In genomic region chr2:152452101-152452781, GRCm38 (mm10) we compare ENCODE assay signal across 20 mouse cellular contexts. TPM values are rescaled to one million over a fixed set of nuclear protein-coding genes. Genes with fewer than 3 reads are reported as not detected.
DNase-seq lines count a peak whose midpoint lies in the region; ATAC-seq lines count a peak whose summit lies in the region.
"Had no signal": no experiment of that assay in that cellular context is flagged by ENCODE, and none has a peak within 500 bp of the region (broad histone marks: within the 10 kb centered on the region; RNA-seq: fewer than 3 reads in every experiment).

No protein-coding gene starts in this region.

- H3K4me3 ChIP-seq in forebrain, embryonic 15.5 days, result no peak overlapping the region
- no peak overlapping the region for H3K4me3 ChIP-seq in forebrain, embryonic 10.5 days
- no peak overlapping the region for H3K4me3 ChIP-seq in kidney, embryonic 15.5 days (replicated peaks)
- no peak overlapping the region for H3K4me3 ChIP-seq in embryonic facial prominence, embryonic 10.5 days
- H3K4me3 ChIP-seq: midbrain, embryonic 12.5 days; neural tube, embryonic 13.5 days had no signal

- DNase-seq in forebrain, embryonic 10.5 days (ENCODE audit: extremely low spot score, low spot score), result no peak
- DNase-seq in kidney, adult 9 months, result no peak
- DNase-seq in embryonic facial prominence, embryonic 10.5 days (ENCODE audit: low spot score), result peak; percentile 6
- peak; percentile 15 for DNase-seq in heart, postnatal 4 days
- DNase-seq in frontal cortex, adult 2 months (ENCODE audit: extremely low spot score in 1 of 2, low spot score in 1 of 2), result no peak
- no peak for DNase-seq in left cerebral cortex, adult 11 months (ENCODE audit: low spot score)
- DNase-seq: B cell, adult 2 months; right cerebral cortex, adult 18-20 months; thymus, postnatal 14 days had no signal

- no peaks in the 10 kb centered on the region for H3K4me1 ChIP-seq in forebrain, embryonic 15.5 days
- peaks cover 25% of the 10 kb centered on the region for H3K4me1 ChIP-seq in forebrain, embryonic 10.5 days
- H3K4me1 ChIP-seq in kidney, embryonic 15.5 days, result peaks cover 25% of the 10 kb centered on the region
- peaks cover 17% of the 10 kb centered on the region for H3K4me1 ChIP-seq in embryonic facial prominence, embryonic 10.5 days
- H3K4me1 ChIP-seq: midbrain, embryonic 12.5 days; neural tube, embryonic 13.5 days had no signal

- ATAC-seq in forebrain, embryonic 15.5 days (replicated peaks), result 0 out of 2 replicates have a peak, but pooled peaks have one; percentile 38
- ATAC-seq in kidney, embryonic 15.5 days (replicated peaks; ENCODE audit: low FRiP score), result 0 out of 2 replicates have a peak, but pooled peaks have one; percentile 22

- 74% methylated on average over 4 of the region's 4 CpGs for WGBS in forebrain, embryonic 15.5 days
- 72% methylated on average over 4 of the region's 4 CpGs for WGBS in forebrain, embryonic 10.5 days
- WGBS in kidney, embryonic 15.5 days, result 76% methylated on average over 4 of the region's 4 CpGs
- 71% methylated on average over 4 of the region's 4 CpGs for WGBS in embryonic facial prominence, embryonic 10.5 days

- H3K27me3 ChIP-seq in forebrain, embryonic 15.5 days, result no peaks in the 10 kb centered on the region
- H3K27me3 ChIP-seq in forebrain, embryonic 10.5 days (ENCODE audit: poor library complexity, severe bottlenecking), result no peaks in the 10 kb centered on the region
- no peaks in the 10 kb centered on the region for H3K27me3 ChIP-seq in kidney, embryonic 15.5 days
- 0 out of 2 replicates have a peak, but pooled peaks cover 3% of the 10 kb centered on the region for H3K27me3 ChIP-seq in embryonic facial prominence, embryonic 10.5 days (replicated peaks; ENCODE audit: low read depth, poor library complexity, severe bottlenecking)
- H3K27me3 ChIP-seq: neural tube, embryonic 13.5 days had no signal

- H3K9me3 ChIP-seq in forebrain, embryonic 15.5 days, result no peaks in the 10 kb centered on the region
- H3K9me3 ChIP-seq in forebrain, embryonic 10.5 days, result no peaks in the 10 kb centered on the region
- no peaks in the 10 kb centered on the region for H3K9me3 ChIP-seq in kidney, embryonic 15.5 days (replicated peaks)
- H3K9me3 ChIP-seq in embryonic facial prominence, embryonic 10.5 days, result no peaks in the 10 kb centered on the region
- H3K9me3 ChIP-seq: G1E; midbrain, embryonic 12.5 days; neural tube, embryonic 13.5 days had no signal

- no peak overlapping the region for H3K27ac ChIP-seq in forebrain, embryonic 15.5 days (replicated peaks)
- H3K27ac ChIP-seq in forebrain, embryonic 10.5 days, result no peak overlapping the region
- H3K27ac ChIP-seq in kidney, embryonic 15.5 days, result no peak overlapping the region
- H3K27ac ChIP-seq in embryonic facial prominence, embryonic 10.5 days (replicated peaks), result no peak overlapping the region
- H3K27ac ChIP-seq: midbrain, embryonic 12.5 days; neural tube, embryonic 13.5 days had no signal

- H3K9ac ChIP-seq in forebrain, embryonic 15.5 days (replicated peaks), result no peak overlapping the region
- no peak overlapping the region for H3K9ac ChIP-seq in kidney, embryonic 15.5 days
- H3K9ac ChIP-seq: midbrain, embryonic 12.5 days; neural tube, embryonic 13.5 days had no signal

- no peak overlapping the region for H3K4me2 ChIP-seq in forebrain, embryonic 15.5 days (replicated peaks)
- no peak overlapping the region for H3K4me2 ChIP-seq in kidney, embryonic 15.5 days
- H3K4me2 ChIP-seq: midbrain, embryonic 12.5 days; neural tube, embryonic 13.5 days had no signal

- H3K36me3 ChIP-seq in forebrain, embryonic 15.5 days, result no peaks in the 10 kb centered on the region
- H3K36me3 ChIP-seq in forebrain, embryonic 10.5 days (replicated peaks), result no peaks in the 10 kb centered on the region
- H3K36me3 ChIP-seq in kidney, embryonic 15.5 days, result no peaks in the 10 kb centered on the region
- H3K36me3 ChIP-seq in embryonic facial prominence, embryonic 10.5 days (replicated peaks), result no peaks in the 10 kb centered on the region
- H3K36me3 ChIP-seq: G1E; midbrain, embryonic 12.5 days; neural tube, embryonic 13.5 days had no signal

RNA-seq across cellular contexts. Expression of gene Defb23, which starts 12.2 kb away (rescaled TPM):
- polyA plus RNA-seq in forebrain, embryonic 15.5 days (2015; fragmentation: Nextera tagmentation; extraction: Ambion mirVana), result not detected in 2 replicates
- not detected in 2 replicates for polyA plus RNA-seq in forebrain, embryonic 10.5 days (2016; fragmentation: Nextera tagmentation; extraction: Ambion mirVana)
- polyA plus RNA-seq in kidney, embryonic 15.5 days (2015; fragmentation: Nextera tagmentation; extraction: Ambion mirVana), result 0.27 TPM in 1 of 2 replicates, not detected in the other
- not detected in 2 replicates for polyA plus RNA-seq in embryonic facial prominence, embryonic 10.5 days (2016; fragmentation: Nextera tagmentation; extraction: Ambion mirVana)
- total RNA-seq in heart, postnatal 4 days (2021), result not detected
- polyA plus RNA-seq in frontal cortex, adult 2 months (2012; rRNA removed), result not detected in 2 replicates
- total RNA-seq: adrenal gland, postnatal 4 days; common myeloid progenitor, adult 5-6 weeks; G1E; gastrocnemius, adult 8-10 months; left cerebral cortex, postnatal 10 days had no signal
- polyA plus RNA-seq: G1E; large intestine, adult 2 months; liver, embryonic 16.5 days; midbrain, embryonic 12.5 days; neural tube, embryonic 13.5 days had no signal

RNA-seq across cellular contexts. Expression of gene Defb20, which starts 24.6 kb away (rescaled TPM):
- not detected in 2 replicates for polyA plus RNA-seq in forebrain, embryonic 15.5 days (2015; fragmentation: Nextera tagmentation; extraction: Ambion mirVana)
- polyA plus RNA-seq in forebrain, embryonic 10.5 days (2016; fragmentation: Nextera tagmentation; extraction: Ambion mirVana), result not detected in 2 replicates
- not detected in 2 replicates for polyA plus RNA-seq in kidney, embryonic 15.5 days (2015; fragmentation: Nextera tagmentation; extraction: Ambion mirVana)
- polyA plus RNA-seq in embryonic facial prominence, embryonic 10.5 days (2016; fragmentation: Nextera tagmentation; extraction: Ambion mirVana), result not detected in 2 replicates
- total RNA-seq in heart, postnatal 4 days (2021), result not detected
- 0.20 TPM in 1 of 2 replicates, not detected in the other for polyA plus RNA-seq in frontal cortex, adult 2 months (2012; rRNA removed)
- total RNA-seq: adrenal gland, postnatal 4 days; common myeloid progenitor, adult 5-6 weeks; gastrocnemius, adult 8-10 months; left cerebral cortex, postnatal 10 days had no signal
- polyA plus RNA-seq: G1E; liver, embryonic 16.5 days; midbrain, embryonic 12.5 days; neural tube, embryonic 13.5 days had no signal

RNA-seq across cellular contexts. Expression of gene 6820408C15Rik, which starts 36.9 kb away (rescaled TPM):
- 2.1 and 3.7 TPM in 2 replicates for polyA plus RNA-seq in forebrain, embryonic 15.5 days (2015; fragmentation: Nextera tagmentation; extraction: Ambion mirVana)
- polyA plus RNA-seq in forebrain, embryonic 10.5 days (2016; fragmentation: Nextera tagmentation; extraction: Ambion mirVana), result 0.76 and 1.0 TPM in 2 replicates
- 0.56 and 0.77 TPM in 2 replicates for polyA plus RNA-seq in kidney, embryonic 15.5 days (2015; fragmentation: Nextera tagmentation; extraction: Ambion mirVana)
- polyA plus RNA-seq in embryonic facial prominence, embryonic 10.5 days (2016; fragmentation: Nextera tagmentation; extraction: Ambion mirVana), result 0.43 and 0.71 TPM in 2 replicates
- 1 to 10 TPM; 3.8 to 4.0 TPM for total RNA-seq in heart, postnatal 4 days (2021)
- polyA plus RNA-seq in frontal cortex, adult 2 months (2012; rRNA removed), result 4.4 and 4.5 TPM in 2 replicates
- total RNA-seq: common myeloid progenitor, adult 5-6 weeks; gastrocnemius, adult 8-10 months had no signal
- polyA plus RNA-seq: large intestine, adult 2 months had no signal

RNA-seq across cellular contexts. Expression of gene Zcchc3, which starts 37.4 kb away (rescaled TPM):
- polyA plus RNA-seq in forebrain, embryonic 15.5 days (2015; fragmentation: Nextera tagmentation; extraction: Ambion mirVana), result 18.7 TPM in 2 replicates
- 46.5 and 50.0 TPM in 2 replicates for polyA plus RNA-seq in forebrain, embryonic 10.5 days (2016; fragmentation: Nextera tagmentation; extraction: Ambion mirVana)
- 42.4 and 45.7 TPM in 2 replicates for polyA plus RNA-seq in kidney, embryonic 15.5 days (2015; fragmentation: Nextera tagmentation; extraction: Ambion mirVana)
- 53.4 and 58.3 TPM in 2 replicates for polyA plus RNA-seq in embryonic facial prominence, embryonic 10.5 days (2016; fragmentation: Nextera tagmentation; extraction: Ambion mirVana)
- total RNA-seq in heart, postnatal 4 days (2021), result 10 to 100 TPM; 24.9 to 27.4 TPM
- polyA plus RNA-seq in frontal cortex, adult 2 months (2012; rRNA removed), result 9.2 and 9.7 TPM in 2 replicates

RNA-seq across cellular contexts. Expression of gene Defb22, which starts 37.7 kb away (rescaled TPM):
- polyA plus RNA-seq in forebrain, embryonic 15.5 days (2015; fragmentation: Nextera tagmentation; extraction: Ambion mirVana), result not detected in 2 replicates
- polyA plus RNA-seq in forebrain, embryonic 10.5 days (2016; fragmentation: Nextera tagmentation; extraction: Ambion mirVana), result not detected in 2 replicates
- not detected in 2 replicates for polyA plus RNA-seq in kidney, embryonic 15.5 days (2015; fragmentation: Nextera tagmentation; extraction: Ambion mirVana)
- not detected in 2 replicates for polyA plus RNA-seq in embryonic facial prominence, embryonic 10.5 days (2016; fragmentation: Nextera tagmentation; extraction: Ambion mirVana)
- total RNA-seq in heart, postnatal 4 days (2021), result not detected
- not detected in 2 replicates for polyA plus RNA-seq in frontal cortex, adult 2 months (2012; rRNA removed)
- total RNA-seq: adrenal gland, postnatal 4 days; common myeloid progenitor, adult 5-6 weeks; G1E; gastrocnemius, adult 8-10 months; left cerebral cortex, postnatal 10 days had no signal
- polyA plus RNA-seq: G1E; large intestine, adult 2 months; liver, embryonic 16.5 days; midbrain, embryonic 12.5 days; neural tube, embryonic 13.5 days had no signal

Comparison
In these comparisons a context has a peak if more than half of its experiments do, and no peak if none do; other contexts are left out.
1. DNase-seq: peak in embryonic facial prominence, embryonic 10.5 days (single experiment) and heart, postnatal 4 days (single experiment); none in forebrain, embryonic 10.5 days (single experiment), kidney, adult 9 months (single experiment), frontal cortex, adult 2 months (0 of 2) and left cerebral cortex, adult 11 months (single experiment).